Mouse (Mus musculus) liver, postnatal 0 days (tissue): ENCODE data around the gene Gpr89.

Experiments
- CTCF ChIP-seq: sonication (generic); IDR thresholded peaks from 2 replicates; pipeline ENCODE4 v1.5.1; 2016; ENCODE audit warnings: antibody characterized with exemption, low read depth
- EP300 ChIP-seq: IDR thresholded peaks from 2 replicates; pipeline ENCODE4 v1.6.1; 2016; ENCODE audit warnings: antibody characterized with exemption, low read depth, mild to moderate bottlenecking

GRCm38 (mm10) chr3:96931261-96931681 lies 26.1 kb upstream of the Gpr89 start:
- TF ChIP-seq CTCF (no peak), EP300 (no peak)
